Mouse (Mus musculus): ENCODE results near the gene Smg5. TPM values are rescaled to one million over a fixed set of nuclear protein-coding genes. Genes with fewer than 3 reads are reported as not detected.
A peak's percentile ranks its signal among the peaks of the same experiment; 100 is the strongest.
"Not testable (repeated sequence)": the region's sequence is repeated elsewhere in the genome, so short reads cannot be mapped to it uniquely, and the experiment has no call there.

The Smg5 gene
- polyA plus RNA-seq, 1 experiment from 2014 or later = 57.2 TPM

DNA sequence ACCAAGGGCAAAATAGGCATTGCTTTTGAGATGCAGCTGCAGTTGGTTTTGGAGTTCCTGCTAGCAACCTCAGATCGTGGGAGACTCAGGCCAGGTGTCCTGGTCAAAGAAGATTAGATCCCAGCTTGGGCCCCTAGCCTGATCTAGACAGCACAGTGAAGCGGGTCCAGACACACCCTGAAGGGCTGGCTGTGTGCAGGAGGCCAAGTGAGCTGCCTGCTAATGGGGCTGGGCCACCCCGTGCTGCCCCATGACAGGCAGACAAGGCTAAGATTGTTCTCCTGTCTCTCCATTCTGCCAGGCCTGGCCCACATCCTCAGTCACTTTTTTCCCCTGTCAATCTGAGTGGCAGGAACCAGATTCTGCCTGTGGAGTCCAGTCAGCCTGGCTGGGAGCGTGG is 27.6 kb downstream of the Smg5 start:
- ATAC-seq (ENCODE audit: insufficient read depth, low FRiP score, low TSS enrichment) = no peak
- Histone ChIP-seq H3K36me3 (ENCODE audit: control insufficient read depth, insufficient read depth, low read length) (peaks cover 18% of the 10 kb centered on the region), H3K9me3 (ENCODE audit: control insufficient read depth, low read length) (no peaks in the 10 kb centered on the region), H3K4me2 (ENCODE audit: low read depth) (no peak overlapping the region), H3K4me3 (ENCODE audit: low read depth, low read length) (no peak overlapping the region), H3K27ac (ENCODE audit: low read depth, low read length) (no peak overlapping the region), H3K9ac (ENCODE audit: low read length) (no peak overlapping the region), H3K4me1 (ENCODE audit: control insufficient read depth, insufficient read depth, low read length) (no peaks in the 10 kb centered on the region), H3K27me3 (ENCODE audit: control insufficient read depth, insufficient read depth, low read length) (peaks cover 15% of the 10 kb centered on the region)
- no peak for DNase-seq (ENCODE audit: low spot score)
- WGBS = 70% methylated on average over 4 of the region's 4 CpGs

DNA sequence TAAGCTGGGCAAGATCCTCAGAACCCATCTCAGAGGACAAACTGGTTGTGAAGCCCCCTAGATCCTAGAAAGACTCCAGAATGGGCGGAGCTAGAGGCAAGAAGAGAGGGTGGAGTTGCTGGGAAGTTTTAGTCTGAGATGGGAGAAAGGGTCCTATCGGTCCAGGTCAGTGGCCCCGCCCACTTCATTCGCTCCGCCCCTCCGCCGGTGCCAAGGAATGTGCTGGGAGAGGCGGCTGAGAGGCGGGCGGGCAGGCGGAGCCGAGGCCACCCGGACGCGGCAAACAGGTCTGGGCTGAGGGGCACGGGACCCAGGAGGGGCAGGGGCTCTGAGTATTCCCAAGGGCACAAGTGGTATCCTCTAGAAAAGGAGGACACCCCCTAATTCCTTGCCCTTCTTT is 28.3 kb downstream of the Smg5 start, which contains the start of gene Paqr6:
Gene Paqr6, plus strand, starts transcription at position 248 of the 400 bp plus-strand sequence.
- Histone ChIP-seq H3K9me3 (ENCODE audit: control insufficient read depth, low read length) (no peaks in the 10 kb centered on the region), H3K9ac (ENCODE audit: low read length) (no peak within 1 kb of the TSS), H3K4me1 (ENCODE audit: control insufficient read depth, insufficient read depth, low read length) (no peaks in the 10 kb centered on the region), H3K27me3 (ENCODE audit: control insufficient read depth, insufficient read depth, low read length) (peaks cover 15% of the 10 kb centered on the region), H3K27ac (ENCODE audit: low read depth, low read length) (no peak within 1 kb of the TSS), H3K4me3 (ENCODE audit: low read depth, low read length) (no peak within 1 kb of the TSS), H3K4me2 (ENCODE audit: low read depth) (no peak within 1 kb of the TSS), H3K36me3 (ENCODE audit: control insufficient read depth, insufficient read depth, low read length) (peaks cover 14% of the 10 kb centered on the region)
- under 1% methylated on average over 14 of the region's 16 CpGs for WGBS
- no peak for ATAC-seq (ENCODE audit: insufficient read depth, low FRiP score, low TSS enrichment)
- peak; percentile 48 for DNase-seq (ENCODE audit: low spot score)

DNA sequence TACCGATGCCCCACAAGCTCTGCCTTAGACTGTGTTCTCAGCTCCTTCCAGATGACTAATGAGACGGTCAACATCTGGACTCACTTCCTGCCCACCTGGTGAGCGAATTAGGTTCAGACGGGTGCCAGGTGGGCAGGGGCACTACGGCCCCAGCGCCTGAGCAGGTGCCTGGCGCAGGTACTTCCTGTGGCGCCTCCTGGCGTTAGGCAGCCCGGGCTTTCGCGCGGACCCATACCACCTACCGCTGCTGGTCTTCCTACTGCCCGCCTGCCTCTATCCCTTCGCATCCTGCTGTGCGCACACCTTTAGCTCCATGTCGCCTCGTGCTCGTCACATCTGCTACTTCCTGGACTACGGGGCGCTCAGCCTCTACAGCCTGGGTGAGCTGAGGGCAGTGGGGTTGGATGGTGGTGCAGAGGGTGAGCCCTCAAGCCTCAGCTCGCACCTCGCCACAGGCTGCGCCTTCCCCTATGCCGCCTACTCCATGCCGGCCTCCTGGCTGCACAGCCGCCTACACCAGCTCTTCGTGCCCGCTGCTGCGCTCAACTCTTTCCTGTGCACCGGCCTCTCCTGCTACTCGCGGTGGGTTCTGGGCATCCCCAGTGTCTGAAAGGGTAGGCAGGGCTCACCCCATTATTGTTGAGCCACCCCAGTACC is 29.8 kb downstream of the Smg5 start:
- Histone ChIP-seq H3K4me1 (ENCODE audit: control insufficient read depth, insufficient read depth, low read length) (no peaks in the 10 kb centered on the region), H3K27me3 (ENCODE audit: control insufficient read depth, insufficient read depth, low read length) (peaks cover 15% of the 10 kb centered on the region), H3K36me3 (ENCODE audit: control insufficient read depth, insufficient read depth, low read length) (peaks cover 9% of the 10 kb centered on the region), H3K27ac (ENCODE audit: low read depth, low read length) (no peak overlapping the region), H3K4me3 (ENCODE audit: low read depth, low read length) (no peak overlapping the region), H3K9me3 (ENCODE audit: control insufficient read depth, low read length) (no peaks in the 10 kb centered on the region; the same call in 1 of the 2 replicates), H3K4me2 (ENCODE audit: low read depth) (no peak overlapping the region), H3K9ac (ENCODE audit: low read length) (no peak overlapping the region)
- no peak for DNase-seq (ENCODE audit: low spot score)
- ATAC-seq (ENCODE audit: insufficient read depth, low FRiP score, low TSS enrichment) = 0 out of 2 replicates have a peak, but pooled peaks have one; percentile 4
- 34% methylated on average over 34 of the region's 34 CpGs for WGBS

DNA sequence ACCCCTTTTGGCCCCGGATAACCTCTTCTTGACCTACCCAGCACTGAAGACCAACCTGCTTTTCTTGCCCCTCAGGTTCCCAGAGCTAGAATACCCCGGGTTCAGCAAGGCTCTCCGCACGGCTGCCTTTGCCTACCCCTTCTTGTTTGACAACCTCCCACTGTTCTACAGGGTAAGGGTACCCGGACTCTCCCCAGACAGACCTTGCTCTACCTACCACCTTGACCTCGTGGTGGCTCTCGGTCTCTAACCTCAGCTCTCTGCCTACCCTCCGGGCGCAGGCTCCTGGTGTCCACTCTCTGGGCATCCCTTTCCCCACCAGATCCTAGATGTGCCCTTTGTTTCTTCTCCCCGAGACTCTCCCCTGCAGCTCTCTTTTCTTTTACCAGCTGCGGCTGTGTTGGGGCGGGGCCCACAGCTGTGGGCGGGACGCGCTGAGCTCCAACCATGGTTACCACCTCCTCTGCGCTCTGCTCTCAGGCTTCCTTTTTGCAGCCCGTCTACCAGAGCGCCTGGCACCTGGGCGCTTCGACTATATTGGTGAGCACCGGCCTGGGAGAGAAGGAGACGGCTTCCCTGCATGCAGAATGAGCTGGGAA is 30.9 kb downstream of the Smg5 start:
- WGBS = 3% methylated on average over 18 of the region's 22 CpGs
- not testable (repeated sequence) for H3K4me1 ChIP-seq (ENCODE audit: control insufficient read depth, insufficient read depth, low read length); H3K9me3 ChIP-seq (ENCODE audit: control insufficient read depth, low read length); H3K36me3 ChIP-seq (ENCODE audit: control insufficient read depth, insufficient read depth, low read length); H3K27ac ChIP-seq (ENCODE audit: low read depth, low read length); H3K9ac ChIP-seq (ENCODE audit: low read length); H3K4me3 ChIP-seq (ENCODE audit: low read depth, low read length)
- peak; percentile 63 for DNase-seq (ENCODE audit: low spot score)
- ATAC-seq (ENCODE audit: insufficient read depth, low FRiP score, low TSS enrichment) = peak; percentile 79
- Histone ChIP-seq H3K4me2 (ENCODE audit: low read depth) (peak overlapping the region; percentile 13; the same call in 1 of the 2 replicates), H3K27me3 (ENCODE audit: control insufficient read depth, insufficient read depth, low read length) (peaks cover 15% of the 10 kb centered on the region)

DNA sequence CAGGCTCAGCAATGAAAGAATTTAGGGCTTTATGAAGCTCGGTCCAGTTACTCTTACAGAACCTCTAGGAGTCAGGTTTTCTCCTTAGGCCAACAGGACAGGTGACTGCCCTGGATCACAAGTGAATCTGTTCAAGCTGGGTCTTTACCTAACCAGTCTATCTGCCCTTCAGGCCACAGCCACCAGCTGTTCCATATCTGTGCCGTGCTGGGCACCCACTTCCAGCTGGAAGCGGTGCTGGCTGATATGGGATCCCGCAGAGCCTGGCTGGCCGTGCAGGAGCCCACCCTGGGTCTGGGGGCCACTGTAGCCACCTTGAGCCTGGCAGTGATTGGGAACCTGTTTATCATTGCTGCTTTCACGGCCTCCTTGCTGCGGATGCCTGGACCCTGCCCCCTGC is 31.5 kb downstream of the Smg5 start:
- 48% methylated on average over 3 of the region's 7 CpGs for WGBS
- not testable (repeated sequence) for H3K9me3 ChIP-seq (ENCODE audit: control insufficient read depth, low read length); DNase-seq (ENCODE audit: low spot score); H3K4me3 ChIP-seq (ENCODE audit: low read depth, low read length); H3K4me1 ChIP-seq (ENCODE audit: control insufficient read depth, insufficient read depth, low read length); H3K27ac ChIP-seq (ENCODE audit: low read depth, low read length); H3K9ac ChIP-seq (ENCODE audit: low read length); ATAC-seq (ENCODE audit: insufficient read depth, low FRiP score, low TSS enrichment); H3K4me2 ChIP-seq (ENCODE audit: low read depth); H3K36me3 ChIP-seq (ENCODE audit: control insufficient read depth, insufficient read depth, low read length)
- peaks cover 15% of the 10 kb centered on the region for H3K27me3 ChIP-seq (ENCODE audit: control insufficient read depth, insufficient read depth, low read length)

DNA sequence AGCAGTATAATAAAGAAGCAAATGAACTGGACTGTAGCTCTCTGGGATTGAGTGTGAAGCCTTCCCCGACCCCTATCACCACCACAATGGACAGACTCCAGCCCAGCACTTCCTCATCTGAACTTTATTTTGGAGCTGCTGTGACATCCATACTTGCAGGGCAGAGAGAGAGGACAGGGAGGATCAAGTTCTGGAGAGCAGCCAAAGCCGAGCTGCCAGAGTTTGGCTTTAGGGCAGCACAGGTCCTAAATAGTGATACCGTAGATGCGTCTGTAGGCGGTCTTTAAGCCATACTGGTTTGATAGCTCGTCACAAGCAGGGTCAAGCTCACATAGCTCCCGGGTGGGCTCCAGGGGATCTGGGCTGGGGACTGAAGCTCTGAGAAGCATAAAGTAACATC is 32.5 kb downstream of the Smg5 start:
- 93% methylated on average over 7 of the region's 7 CpGs for WGBS
- not testable (repeated sequence) for ATAC-seq (ENCODE audit: insufficient read depth, low FRiP score, low TSS enrichment)

DNA sequence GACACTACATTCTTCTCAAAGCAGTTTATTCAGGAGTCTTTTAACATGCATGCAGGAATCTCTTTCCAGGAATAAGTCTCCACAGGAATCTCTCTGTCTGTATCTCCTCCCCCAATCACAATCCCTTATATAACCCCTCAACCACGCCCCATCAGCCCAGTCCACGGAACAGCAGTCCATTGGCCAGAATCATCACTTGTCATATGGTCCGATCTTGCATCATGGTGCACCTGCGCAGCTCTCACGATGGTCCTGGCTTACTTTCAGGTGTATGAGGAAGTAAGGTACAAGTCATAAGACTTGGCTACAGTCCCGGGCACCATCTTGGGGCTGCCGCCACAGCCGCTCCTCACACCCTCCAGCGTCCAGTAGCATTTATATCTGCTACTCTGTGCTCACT is 36.6 kb downstream of the Smg5 start, which contains the start of gene Bglap3:
Gene Bglap3, minus strand, starts transcription at position 101 of the 400 bp plus-strand sequence.
- not testable (repeated sequence) for H3K4me1 ChIP-seq (ENCODE audit: control insufficient read depth, insufficient read depth, low read length); H3K27me3 ChIP-seq (ENCODE audit: control insufficient read depth, insufficient read depth, low read length); H3K36me3 ChIP-seq (ENCODE audit: control insufficient read depth, insufficient read depth, low read length); ATAC-seq (ENCODE audit: insufficient read depth, low FRiP score, low TSS enrichment); H3K27ac ChIP-seq (ENCODE audit: low read depth, low read length); H3K9me3 ChIP-seq (ENCODE audit: control insufficient read depth, low read length); DNase-seq (ENCODE audit: low spot score); H3K4me3 ChIP-seq (ENCODE audit: low read depth, low read length); H3K4me2 ChIP-seq (ENCODE audit: low read depth); H3K9ac ChIP-seq (ENCODE audit: low read length)
- 92% methylated on average over 9 of the region's 9 CpGs for WGBS

More for the DNA sequence above, 32.5 kb downstream of the Smg5 start:
- not testable (repeated sequence) for H3K9me3 ChIP-seq (ENCODE audit: control insufficient read depth, low read length); H3K36me3 ChIP-seq (ENCODE audit: control insufficient read depth, insufficient read depth, low read length); H3K4me1 ChIP-seq (ENCODE audit: control insufficient read depth, insufficient read depth, low read length); H3K4me2 ChIP-seq (ENCODE audit: low read depth); H3K27ac ChIP-seq (ENCODE audit: low read depth, low read length); DNase-seq (ENCODE audit: low spot score); H3K9ac ChIP-seq (ENCODE audit: low read length); H3K4me3 ChIP-seq (ENCODE audit: low read depth, low read length)
- H3K27me3 ChIP-seq (ENCODE audit: control insufficient read depth, insufficient read depth, low read length) = peaks cover 15% of the 10 kb centered on the region

DNA sequence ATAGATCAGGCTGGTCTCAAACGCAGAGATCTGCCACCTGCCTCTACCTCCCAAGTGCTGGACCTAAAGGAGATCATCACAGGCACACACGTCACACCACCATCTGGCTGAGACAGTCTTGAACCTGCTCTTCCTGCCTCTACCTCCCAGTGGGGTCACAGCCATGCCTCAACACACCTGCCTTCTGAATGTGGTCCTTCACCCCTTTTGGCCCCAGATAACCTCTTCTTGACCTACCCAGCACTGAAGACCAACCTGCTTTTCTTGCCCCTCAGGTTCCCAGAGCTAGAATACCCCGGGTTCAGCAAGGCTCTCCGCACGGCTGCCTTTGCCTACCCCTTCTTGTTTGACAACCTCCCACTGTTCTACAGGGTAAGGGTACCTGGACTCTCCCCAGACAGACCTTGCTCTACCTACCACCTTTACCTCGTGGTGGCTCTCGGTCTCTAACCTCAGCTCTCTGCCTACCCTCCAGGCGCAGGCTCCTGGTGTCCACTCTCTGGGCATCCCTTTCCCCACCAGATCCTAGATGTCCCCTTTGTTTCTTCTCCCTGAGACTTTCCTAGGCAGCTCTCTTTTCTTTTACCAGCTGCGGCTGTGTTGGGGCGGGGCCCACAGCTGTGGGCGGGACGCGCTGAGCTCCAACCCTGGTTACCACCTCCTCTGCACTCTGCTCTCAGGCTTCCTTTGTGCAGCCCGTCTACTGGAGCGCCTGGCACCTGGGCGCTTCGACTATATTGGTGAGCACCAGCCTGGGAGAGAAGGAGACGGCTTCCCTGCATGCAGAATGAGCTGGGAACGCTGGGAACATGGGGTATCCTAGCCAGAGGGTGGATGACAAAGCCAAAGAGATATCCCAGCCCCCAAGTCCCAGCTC is 39.9 kb downstream of the Smg5 start:
- not testable (repeated sequence) for H3K27me3 ChIP-seq (ENCODE audit: control insufficient read depth, insufficient read depth, low read length); H3K4me3 ChIP-seq (ENCODE audit: low read depth, low read length); H3K9me3 ChIP-seq (ENCODE audit: control insufficient read depth, low read length); H3K36me3 ChIP-seq (ENCODE audit: control insufficient read depth, insufficient read depth, low read length); H3K27ac ChIP-seq (ENCODE audit: low read depth, low read length); H3K4me1 ChIP-seq (ENCODE audit: control insufficient read depth, insufficient read depth, low read length)
- peak; percentile 88 for ATAC-seq (ENCODE audit: insufficient read depth, low FRiP score, low TSS enrichment)
- 11% methylated on average over 16 of the region's 19 CpGs for WGBS
- DNase-seq (ENCODE audit: low spot score) = peak; percentile 75
- Histone ChIP-seq H3K4me2 (ENCODE audit: low read depth) (0 out of 2 replicates have a peak overlapping the region, but pooled peaks have one; percentile 1), H3K9ac (ENCODE audit: low read length) (peak overlapping the region; percentile 2; the same call in 1 of the 2 replicates)

All from neural tube, embryonic 11.5 days (tissue).